Mouse (Mus musculus): ENCODE data around the gene Ppp3cb. TPM values are rescaled to one million over a fixed set of nuclear protein-coding genes. Genes with fewer than 3 reads are reported as not detected.
A peak's percentile ranks its signal among the peaks of the same experiment; 100 is the strongest.

Ppp3cb gene
- total and polyA plus RNA-seq, 3 experiments = 20.4 to 62.9 (median 32.6) TPM

- Histone ChIP-seq H3K9me3 (replicated peaks; ENCODE audit: insufficient read depth, low read length) (no peaks in the 10 kb centered on the region), H3K4me3 (ENCODE audit: control insufficient read depth in 1 of 2, insufficient read depth in 1 of 2, low read depth in 2 of 2, low read length in 2 of 2) (no peak overlapping the region), H3K27ac (ENCODE audit: control insufficient read depth, low read depth, low read length) (no peak overlapping the region), H3K9ac (ENCODE audit: control insufficient read depth, low read depth, low read length, poor library complexity, severe bottlenecking) (no peak overlapping the region), H3K4me1 (ENCODE audit: control insufficient read depth in 1 of 2, insufficient read depth in 2 of 2, low read length in 2 of 2) (no peaks in the 10 kb centered on the region), H3K27me3 (ENCODE audit: control insufficient read depth in 1 of 2, insufficient read depth in 2 of 2, low read length in 2 of 2) (no peaks in the 10 kb centered on the region), H3K36me3 (ENCODE audit: control insufficient read depth in 1 of 2, insufficient read depth in 2 of 2, low read length in 2 of 2) (peaks cover 4 to 22% of the 10 kb centered on the region in 2 experiments), H3K79me2 (ENCODE audit: control insufficient read depth, insufficient read depth, low read length, poor library complexity) (no peaks in the 10 kb centered on the region)
- no peak for TF ChIP-seq ELF1 (IDR thresholded peaks at IDR 0.05; ENCODE audit: low read depth, low read length)
- TF ChIP-seq ZNF384 (IDR thresholded peaks at IDR 0.05; ENCODE audit: low read depth, low read length) = no peak
- TF ChIP-seq POLR2AphosphoS5 (IDR thresholded peaks at IDR 0.05; ENCODE audit: borderline replicate concordance, low read depth, low read length) = no peak
- TF ChIP-seq TAL1 (IDR thresholded peaks at IDR 0.05; ENCODE audit: low read length) = no peak
- no peak for TF ChIP-seq GATA1 (IDR thresholded peaks at IDR 0.05; ENCODE audit: low read depth, low read length)
- no peak for TF ChIP-seq CHD1 (IDR thresholded peaks at IDR 0.05; ENCODE audit: low read depth, low read length)
- peak; percentile 55 for DNase-seq (ENCODE audit: low read depth, low spot score)
Observed at GRCm38 (mm10) chr14:20502966-20503365, 43.4 kb downstream of the Ppp3cb start.

- Histone ChIP-seq H3K4me1 (ENCODE audit: control insufficient read depth in 1 of 2, insufficient read depth in 2 of 2, low read length in 2 of 2) (no peaks in the 10 kb centered on the region), H3K9ac (ENCODE audit: control insufficient read depth, low read depth, low read length, poor library complexity, severe bottlenecking) (no peak overlapping the region), H3K4me3 (ENCODE audit: control insufficient read depth in 1 of 2, insufficient read depth in 1 of 2, low read depth in 2 of 2, low read length in 2 of 2) (no peak overlapping the region), H3K9me3 (replicated peaks; ENCODE audit: insufficient read depth, low read length) (no peaks in the 10 kb centered on the region), H3K27ac (ENCODE audit: control insufficient read depth, low read depth, low read length) (no peak overlapping the region), H3K36me3 (ENCODE audit: control insufficient read depth in 1 of 2, insufficient read depth in 2 of 2, low read length in 2 of 2) (peaks cover 4 to 10% of the 10 kb centered on the region in 2 experiments; a peak in 3 of 4 replicates), H3K27me3 (ENCODE audit: control insufficient read depth in 1 of 2, insufficient read depth in 2 of 2, low read length in 2 of 2) (no peaks in the 10 kb centered on the region), H3K79me2 (ENCODE audit: control insufficient read depth, insufficient read depth, low read length, poor library complexity) (no peaks in the 10 kb centered on the region)
- TF ChIP-seq EP300 (IDR thresholded peaks at IDR 0.05; ENCODE audit: low read depth in 1 of 2, low read length in 2 of 2) (no peak), NRF1 (IDR thresholded peaks at IDR 0.05; ENCODE audit: insufficient read depth, low read depth, low read length, poor library complexity, severe bottlenecking) (no peak), MEF2A (IDR thresholded peaks at IDR 0.05; ENCODE audit: extremely low read depth, insufficient replicate concordance, low read depth, low read length, poor library complexity, severe bottlenecking) (no peak)
- DNase-seq (ENCODE audit: low read depth, low spot score) = no peak
Observed at GRCm38 (mm10) chr14:20499982-20500381, 46.4 kb downstream of the Ppp3cb start.

GRCm38 (mm10) chr14:20496603-20497002 is 49.8 kb downstream of the Ppp3cb start, which contains the start of gene Mss51:
Gene Mss51 (minus strand): TSS chr14:20496901.
- Histone ChIP-seq H3K79me2 (ENCODE audit: control insufficient read depth, insufficient read depth, low read length, poor library complexity) (no peaks in the 10 kb centered on the region), H3K27me3 (ENCODE audit: control insufficient read depth in 1 of 2, insufficient read depth in 2 of 2, low read length in 2 of 2) (no peaks in the 10 kb centered on the region), H3K9me3 (replicated peaks; ENCODE audit: insufficient read depth, low read length) (no peaks in the 10 kb centered on the region), H3K27ac (ENCODE audit: control insufficient read depth, low read depth, low read length) (no peak within 1 kb of the TSS), H3K4me3 (ENCODE audit: control insufficient read depth in 1 of 2, insufficient read depth in 1 of 2, low read depth in 2 of 2, low read length in 2 of 2) (no peak within 1 kb of the TSS), H3K4me1 (ENCODE audit: control insufficient read depth in 1 of 2, insufficient read depth in 2 of 2, low read length in 2 of 2) (no peaks in the 10 kb centered on the region), H3K9ac (ENCODE audit: control insufficient read depth, low read depth, low read length, poor library complexity, severe bottlenecking) (no peak within 1 kb of the TSS), H3K36me3 (ENCODE audit: control insufficient read depth in 1 of 2, insufficient read depth in 2 of 2, low read length in 2 of 2) (peaks cover 0 to 10% of the 10 kb centered on the region in 2 experiments; a peak in 1 of 4 replicates)
- no peak for DNase-seq (ENCODE audit: low read depth, low spot score)
- TF ChIP-seq MXI1 (IDR thresholded peaks at IDR 0.05; ENCODE audit: low read depth, low read length) (no peak), POLR2AphosphoS5 (IDR thresholded peaks at IDR 0.05; ENCODE audit: borderline replicate concordance, low read depth, low read length) (no peak), GABPA (IDR thresholded peaks at IDR 0.05; ENCODE audit: low read depth, low read length) (no peak)

Measured in MEL (cell line).